Mouse (Mus musculus): ENCODE measurements around the gene Fam167b. TPM values are rescaled to one million over a fixed set of nuclear protein-coding genes. Genes with fewer than 3 reads are reported as not detected.

Gene Fam167b
- 1.2 and 2.0 TPM in 2 replicates for polyA plus RNA-seq (2021; fragmentation: Nextera tagmentation)
- long read RNA-seq, experiment 1, partial matches to known transcripts = 0 of 1 reads
- long read RNA-seq, experiment 1, other reads (novel, unspliced or antisense) = 0 of 1 reads
- long read RNA-seq, experiment 2 = 0 reads

DNA sequence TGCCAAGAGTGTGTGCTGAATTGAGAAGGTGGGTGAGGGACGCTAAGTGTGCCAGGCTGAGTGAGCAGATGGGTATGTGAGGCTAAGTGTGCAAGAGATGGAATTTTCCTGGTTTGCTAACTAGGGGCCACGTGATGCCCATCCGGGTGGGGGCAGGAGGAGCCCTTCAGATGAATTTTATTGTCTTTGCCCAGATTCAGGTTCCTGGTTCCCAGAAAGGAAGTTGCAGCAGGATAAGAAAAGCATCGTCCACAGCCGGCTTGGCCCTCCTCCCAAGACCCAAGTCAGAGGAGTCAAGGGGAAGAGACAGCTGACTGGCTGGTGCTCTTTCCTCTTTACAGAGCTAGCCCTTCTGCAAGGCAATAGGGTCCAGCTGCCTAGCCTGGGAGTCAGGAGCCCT is at the start of gene Fam167b:
TSS of gene Fam167b (minus strand) at position 84 of the 400 bp plus-strand sequence.

DNA sequence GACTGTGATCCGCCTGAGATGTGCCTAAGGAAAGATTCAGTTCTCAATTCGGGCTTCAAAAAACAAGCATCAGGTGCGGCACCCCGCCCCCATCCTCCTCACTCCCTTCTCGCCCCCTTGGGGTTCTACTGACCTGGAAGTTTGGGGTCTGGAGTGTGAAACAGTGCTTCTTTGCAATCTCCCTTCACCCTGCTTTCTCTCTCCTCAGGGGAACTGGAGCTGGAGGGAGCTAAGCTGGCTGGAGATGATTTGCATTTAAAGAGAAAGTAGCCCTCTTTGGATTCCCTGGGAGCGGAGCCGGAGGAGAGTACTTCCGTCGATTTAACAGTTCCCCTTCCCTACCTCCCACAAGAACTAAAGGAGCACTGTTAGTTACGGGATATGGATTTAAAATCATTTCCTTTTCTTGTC is 45.3 kb upstream of the Fam167b start, which contains the start of gene Ccdc28b:
TSS of gene Ccdc28b (minus strand) at position 267 of the 411 bp plus-strand sequence.

DNA sequence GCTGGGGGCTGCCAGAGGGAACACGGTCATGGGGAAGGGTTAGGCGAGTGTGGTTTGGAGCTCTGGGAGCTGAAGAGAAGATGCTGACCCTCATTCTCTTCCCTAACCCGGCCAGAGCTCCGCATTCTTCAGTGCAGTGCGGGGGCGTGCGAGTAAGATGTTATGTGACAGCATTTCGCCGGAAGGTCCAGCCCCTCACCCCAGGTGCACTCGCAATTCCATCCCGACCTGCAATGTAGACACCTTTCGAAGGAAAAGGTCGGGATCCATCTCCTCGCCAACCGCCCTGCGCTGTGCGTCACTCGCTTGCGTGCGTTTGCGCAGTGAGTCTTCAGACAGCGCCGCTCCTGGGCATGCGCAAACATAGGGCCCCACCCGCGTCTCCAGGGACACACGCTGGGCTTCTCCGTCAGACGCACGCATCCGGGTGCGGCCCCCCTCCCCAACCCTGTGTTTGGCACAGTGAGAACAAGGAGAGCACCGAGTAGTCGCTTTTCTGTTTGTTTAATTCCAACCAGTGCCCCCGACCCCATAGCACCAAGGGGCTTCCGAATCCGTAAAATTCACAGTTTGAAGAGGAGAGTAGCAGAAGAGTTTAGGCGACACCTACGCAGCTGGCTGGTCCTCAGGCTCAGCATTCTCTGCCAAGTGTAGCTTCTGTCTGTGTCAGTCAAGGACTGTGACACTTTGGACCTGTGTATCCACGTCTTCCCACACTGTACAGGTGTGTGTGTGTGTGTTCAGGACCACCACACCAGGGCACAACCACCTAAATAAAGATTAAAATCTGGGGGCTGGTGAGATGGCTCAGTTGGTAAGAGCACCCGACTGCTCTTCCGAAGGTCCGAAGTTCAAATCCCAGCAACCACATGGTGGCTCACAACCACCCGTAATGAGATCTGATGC is 40.7 kb upstream of the Fam167b start, which contains the start of gene Iqcc:
TSS of gene Iqcc (minus strand) at position 314 of the 906 bp plus-strand sequence.

DNA sequence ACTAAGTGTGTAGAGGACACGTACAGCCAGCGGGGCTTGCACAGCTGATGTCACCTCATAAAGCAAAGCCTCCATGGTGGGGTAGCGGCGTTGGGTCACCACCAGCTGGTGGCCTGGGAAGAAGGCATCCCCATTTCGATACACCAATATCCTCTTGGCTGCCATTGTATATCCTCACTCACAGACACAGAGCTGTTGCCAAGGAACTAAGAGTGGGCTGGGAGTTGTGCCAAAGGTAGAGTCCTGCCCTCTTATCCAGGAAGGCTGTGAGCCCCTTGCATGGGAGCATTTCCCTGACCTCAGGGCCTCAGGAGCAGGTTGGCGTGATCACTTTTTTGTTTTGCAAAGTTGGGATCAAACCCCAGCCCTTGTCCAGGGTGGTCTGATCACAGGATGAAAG is 35.7 kb upstream of the Fam167b start, which contains the start of gene Dcdc2b:
TSS of gene Dcdc2b (minus strand) at position 165 of the 400 bp plus-strand sequence.

DNA sequence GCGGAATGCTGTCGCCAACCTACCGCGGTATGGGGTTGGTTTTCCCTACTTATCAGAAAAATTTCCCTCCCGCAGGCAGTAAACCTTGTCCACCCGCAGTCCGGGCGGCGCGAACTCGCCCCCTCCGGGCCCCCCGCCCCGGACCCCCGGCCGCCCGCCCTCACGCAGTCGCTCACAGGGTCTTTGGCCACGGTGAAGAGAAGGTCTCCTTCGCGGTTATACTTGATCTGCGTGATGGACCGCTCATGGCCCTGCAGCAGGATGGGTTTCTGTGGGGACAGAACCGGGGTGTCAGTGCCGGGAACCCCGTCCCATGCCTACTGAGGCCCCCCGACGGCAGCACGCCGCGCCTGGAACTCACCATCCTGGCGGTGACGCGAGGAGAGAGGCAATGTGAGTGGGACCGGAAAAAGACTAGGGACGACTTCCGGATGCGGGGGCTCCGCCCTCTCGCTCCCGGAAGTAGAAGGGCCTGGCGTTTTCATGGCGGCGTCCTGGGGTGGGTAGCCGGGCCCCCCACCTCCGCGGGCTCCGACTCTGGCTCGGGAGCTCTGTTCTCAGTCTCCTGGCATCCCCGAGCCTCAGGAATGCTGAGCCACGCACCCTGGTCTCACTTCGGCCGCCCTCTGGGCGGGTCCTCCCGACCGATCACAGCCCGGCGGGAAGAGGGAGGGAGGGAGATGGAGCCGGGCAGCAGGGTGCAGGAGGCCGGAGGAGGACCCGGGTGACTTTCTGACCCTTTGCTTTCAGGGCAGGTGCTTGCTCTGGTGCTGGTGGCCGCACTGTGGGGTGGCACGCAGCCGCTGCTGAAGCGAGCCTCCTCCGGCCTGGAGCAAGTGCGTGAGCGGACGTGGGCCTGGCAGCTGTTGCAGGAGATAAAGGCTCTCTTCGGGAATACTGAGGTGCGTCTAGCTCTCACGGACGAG is 22.1 kb upstream of the Fam167b start, which contains the start of the genes Eif3i and Tmem234:
TSS of gene Eif3i (minus strand) at position 416 of the 926 bp plus-strand sequence.
TSS of gene Tmem234 (plus strand) at position 436 of the 926 bp plus-strand sequence.

DNA sequence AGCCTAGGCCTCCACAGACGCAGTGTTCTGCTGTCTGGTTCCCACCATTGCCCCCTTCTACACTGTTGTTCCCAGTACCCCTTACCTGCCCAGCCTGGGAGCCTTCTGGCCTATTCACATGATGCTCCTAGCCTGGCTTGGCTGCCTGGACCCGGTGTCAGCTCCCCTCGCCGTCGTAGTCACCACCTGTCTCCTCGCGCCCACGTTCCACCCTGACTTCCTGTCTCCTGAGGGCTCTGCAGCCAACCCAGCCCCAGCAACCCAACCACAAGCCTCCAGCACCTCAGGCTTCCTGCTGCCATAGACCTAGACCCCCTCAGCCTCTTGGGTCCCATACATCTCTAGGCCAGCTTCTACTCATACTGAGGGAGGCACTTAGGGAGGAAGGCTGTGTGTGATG is 4.9 kb downstream of the Fam167b start, which contains the start of gene Lck:
TSS of gene Lck (minus strand) at position 212 of the 400 bp plus-strand sequence.

DNA sequence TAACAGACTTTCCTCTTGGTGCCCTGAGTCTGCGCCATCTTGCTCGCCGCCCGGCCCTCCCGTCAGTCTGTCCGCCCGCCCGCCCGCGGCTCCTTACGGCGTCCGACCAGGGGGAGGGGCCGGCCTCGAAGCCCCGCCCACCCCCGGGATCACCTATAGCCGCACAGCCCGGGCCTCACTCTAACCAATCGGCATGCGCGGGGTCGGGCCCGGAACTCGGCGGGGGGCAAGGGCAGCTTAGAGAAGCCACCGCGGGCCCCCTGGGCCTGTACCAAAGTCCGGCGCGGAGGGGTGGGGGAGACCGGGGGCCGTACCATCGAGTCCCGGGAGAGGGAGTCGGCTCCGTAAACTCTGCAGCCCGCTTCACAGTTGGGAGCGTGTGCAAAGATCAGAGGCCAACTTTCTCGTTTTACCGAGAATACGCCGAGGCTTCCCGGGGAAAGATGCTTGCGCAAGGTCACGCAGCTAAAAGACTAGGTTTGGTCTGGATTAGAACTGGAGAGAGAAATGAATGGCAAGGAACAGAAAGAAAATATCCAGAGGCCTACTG is 35.7 kb downstream of the Fam167b start, which contains the start of gene Hdac1:
TSS of gene Hdac1 (minus strand) at position 122 of the 550 bp plus-strand sequence.

Other genes starting within 250 kb of the Fam167b start
- 53.9 and 54.9 TPM in 2 replicates for gene Rbbp4, start 243.2 kb downstream of the Fam167b start, polyA plus RNA-seq (2021; fragmentation: Nextera tagmentation)
- 49.5 and 58.1 TPM in 2 replicates for gene Zbtb8os, start 242.9 kb downstream of the Fam167b start, polyA plus RNA-seq (2021; fragmentation: Nextera tagmentation)
- 5.9 and 6.3 TPM in 2 replicates for gene Zbtb8a, start 200.4 kb downstream of the Fam167b start, polyA plus RNA-seq (2021; fragmentation: Nextera tagmentation)
- gene Zbtb8b, start 137.7 kb downstream of the Fam167b start, polyA plus RNA-seq (2021; fragmentation: Nextera tagmentation) = 1.7 and 2.1 TPM in 2 replicates
- 10.7 and 16.6 TPM in 2 replicates for gene Bsdc1, start 117.0 kb downstream of the Fam167b start, polyA plus RNA-seq (2021; fragmentation: Nextera tagmentation)
- gene Tssk3, start 87.5 kb downstream of the Fam167b start, polyA plus RNA-seq (2021; fragmentation: Nextera tagmentation) = not detected in 2 replicates
- 0.79 and 1.7 TPM in 2 replicates for gene Fam229a, start 87.4 kb downstream of the Fam167b start, polyA plus RNA-seq (2021; fragmentation: Nextera tagmentation)
- gene Marcksl1, start 65.0 kb downstream of the Fam167b start, polyA plus RNA-seq (2021; fragmentation: Nextera tagmentation) = 21.0 and 51.8 TPM in 2 replicates
- gene Hdac1, start 35.8 kb downstream of the Fam167b start, polyA plus RNA-seq (2021; fragmentation: Nextera tagmentation) = 14.8 and 17.3 TPM in 2 replicates
- 1.9 and 2.3 TPM in 2 replicates for gene Lck, start 4.9 kb downstream of the Fam167b start, polyA plus RNA-seq (2021; fragmentation: Nextera tagmentation)
- 253 and 304 TPM in 2 replicates for gene Eif3i, start 22.1 kb upstream of the Fam167b start, polyA plus RNA-seq (2021; fragmentation: Nextera tagmentation)
- 192 and 235 TPM in 2 replicates for gene Tmem234, start 22.1 kb upstream of the Fam167b start, polyA plus RNA-seq (2021; fragmentation: Nextera tagmentation)
- gene Dcdc2b, start 35.7 kb upstream of the Fam167b start, polyA plus RNA-seq (2021; fragmentation: Nextera tagmentation) = 3.3 and 4.0 TPM in 2 replicates
- gene Iqcc, start 40.5 kb upstream of the Fam167b start, polyA plus RNA-seq (2021; fragmentation: Nextera tagmentation) = 28.3 and 34.4 TPM in 2 replicates
- 30.0 and 36.6 TPM in 2 replicates for gene Ccdc28b, start 45.4 kb upstream of the Fam167b start, polyA plus RNA-seq (2021; fragmentation: Nextera tagmentation)
- gene Txlna, start 62.5 kb upstream of the Fam167b start, polyA plus RNA-seq (2021; fragmentation: Nextera tagmentation) = 15.0 and 16.5 TPM in 2 replicates
- 8.9 and 10.7 TPM in 2 replicates for gene Kpna6, start 94.2 kb upstream of the Fam167b start, polyA plus RNA-seq (2021; fragmentation: Nextera tagmentation)
- gene Tmem39b, start 118.3 kb upstream of the Fam167b start, polyA plus RNA-seq (2021; fragmentation: Nextera tagmentation) = 6.0 and 13.0 TPM in 2 replicates
- gene Khdrbs1, start 163.8 kb upstream of the Fam167b start, polyA plus RNA-seq (2021; fragmentation: Nextera tagmentation) = 22.8 and 56.9 TPM in 2 replicates
- gene Ptp4a2, start 232.7 kb upstream of the Fam167b start, polyA plus RNA-seq (2021; fragmentation: Nextera tagmentation) = 125 and 264 TPM in 2 replicates

Measured in left cerebral cortex, adult 6 months (tissue).